In genomic region chr13:102888895-102889490, GRCm38 (mm10) we compare ENCODE assay signal across 10 mouse cellular contexts.
DNase-seq lines count a peak whose midpoint lies in the region; ATAC-seq and TF ChIP-seq lines count a peak whose summit lies in the region.
"Had no signal": no experiment of that assay in that cellular context is flagged by ENCODE, and none has a peak within 500 bp of the region (broad histone marks: within the 10 kb centered on the region; RNA-seq: fewer than 3 reads in every experiment).

No protein-coding gene starts in this region.

- WGBS in heart, adult 2 months: 63% methylated on average over 15 of the region's 15 CpGs
- 83% methylated on average over 15 of the region's 15 CpGs for WGBS in hindbrain, postnatal 0 days

- H3K4me3 ChIP-seq in heart, adult 2 months: no peak overlapping the region; the same call in none of the 2 replicates
- H3K4me3 ChIP-seq in left cerebral cortex, adult 2 months: no peak overlapping the region
- H3K4me3 ChIP-seq in hindbrain, postnatal 0 days (ENCODE audit: low read length): no peak overlapping the region

- H3K4me2 ChIP-seq in hindbrain, postnatal 0 days (ENCODE audit: low read depth, low read length): no peak overlapping the region

- peak; percentile 26 for ATAC-seq in Patski
- ATAC-seq in hindbrain, postnatal 0 days: no peak

- peaks cover 5% of the 10 kb centered on the region for H3K36me3 ChIP-seq in heart, adult 2 months (ENCODE audit: control insufficient read depth, insufficient read depth, low read length)
- H3K36me3 ChIP-seq in hindbrain, postnatal 0 days (ENCODE audit: insufficient read depth, low read length): no peaks in the 10 kb centered on the region

- in situ Hi-C loops in Patski (cut with MboI; ENCODE audit: low pct_unique_long_range_greater_than_20kb): loop anchor here (25.0 kb wide), 1 partner anchor 1152 kb away; no protein-coding TSS in a partner anchor

- H3K27me3 ChIP-seq in heart, adult 2 months (ENCODE audit: control insufficient read depth, insufficient read depth, low read length): no peaks in the 10 kb centered on the region
- H3K27me3 ChIP-seq in Patski: no peaks in the 10 kb centered on the region
- no peaks in the 10 kb centered on the region for H3K27me3 ChIP-seq in hindbrain, postnatal 0 days (ENCODE audit: insufficient read depth, low read length)

- no peak for TF ChIP-seq POLR2A in heart, adult 2 months (IDR thresholded peaks at IDR 0.05; ENCODE audit: insufficient read depth, low read depth, low read length)

- no peak for TF ChIP-seq CTCF in heart, adult 2 months (IDR thresholded peaks at IDR 0.05)
- TF ChIP-seq CTCF in left cerebral cortex, adult 2 months (IDR thresholded peaks at IDR 0.05): no peak
- no peak for TF ChIP-seq CTCF in Patski (IDR thresholded peaks at IDR 0.05)
- no peak for TF ChIP-seq CTCF in hindbrain, postnatal 0 days (IDR thresholded peaks at IDR 0.05; ENCODE audit: low read depth)

- no peak overlapping the region for H3K9ac ChIP-seq in heart, adult 2 months (ENCODE audit: low read depth, low read length)
- no peak overlapping the region for H3K9ac ChIP-seq in hindbrain, postnatal 0 days (replicated peaks; ENCODE audit: low read length)

- DNase-seq in heart, adult 2 months: no peak
- DNase-seq in heart, adult 8-10 months (ENCODE audit: low spot score): no peak
- DNase-seq in left cerebral cortex, adult 2 months (ENCODE audit: extremely low spot score in 1 of 2, low spot score in 2 of 2): no peak
- no peak for DNase-seq in left cerebral cortex, adult 8-10 months (ENCODE audit: low spot score in 2 of 2)
- DNase-seq in Patski (ENCODE audit: low read depth, low spot score): no peak
- no peak for DNase-seq in hindbrain, postnatal 0 days (ENCODE audit: low spot score)
- no peak for DNase-seq in embryo, embryonic 10 days (ENCODE audit: low spot score)
- DNase-seq in c-Kit-positive CD71-positive TER-119-positive erythroid progenitor cells, embryonic 14.5 days (ENCODE audit: low spot score): no peak
- DNase-seq: gastrocnemius, postnatal 10 days; right cerebral cortex, adult 18-20 months had no signal

- CTCF ChIA-PET in Patski (lab: Charles Lee): no interaction called here

- POLR2A ChIA-PET in Patski (lab: Charles Lee): interaction anchor here (0.7 kb wide), 1 partner anchor 118 kb away, joined by 3 read pairs; no protein-coding TSS in a partner anchor

- intact Hi-C loops in heart, adult 2 months (cut with DNase I): no loop called here
- intact Hi-C loops in left cerebral cortex, adult 2 months (cut with DNase I): no loop called here

- H3K79me2 ChIP-seq in heart, adult 2 months (replicated peaks; ENCODE audit: control insufficient read depth, insufficient read depth, low read length): no peaks in the 10 kb centered on the region; the same call in 1 of the 2 replicates

- TF ChIP-seq EP300 in heart, adult 2 months (IDR thresholded peaks at IDR 0.05; ENCODE audit: insufficient read depth, low read depth, low read length): no peak

- H3K4me1 ChIP-seq in heart, adult 2 months (ENCODE audit: control insufficient read depth, insufficient read depth, low read length): no peaks in the 10 kb centered on the region
- H3K4me1 ChIP-seq in hindbrain, postnatal 0 days (ENCODE audit: insufficient read depth, low read length): no peaks in the 10 kb centered on the region

- peak overlapping the region; percentile 67 for H3K27ac ChIP-seq in heart, adult 2 months
- H3K27ac ChIP-seq in left cerebral cortex, adult 2 months: peak overlapping the region; percentile 63; the same call in 1 of the 2 replicates
- peak overlapping the region; percentile 1; the same call in 1 of the 2 replicates for H3K27ac ChIP-seq in hindbrain, postnatal 0 days

- no peaks in the 10 kb centered on the region for H3K9me3 ChIP-seq in hindbrain, postnatal 0 days (ENCODE audit: low read length)

Comparison
In these comparisons a context has a peak if more than half of its experiments do, and no peak if none do; other contexts are left out.
1. H3K27ac ChIP-seq: peak in every context shown above with its lines; median percentile 67 in heart, adult 2 months; 63 in left cerebral cortex, adult 2 months; 1 in hindbrain, postnatal 0 days.